Mouse (Mus musculus) urinary bladder, adult 18-20 months (tissue): Measurements from ENCODE around the gene H2afb2.

ENCODE experiments used
- DNase-seq, 2 experiments: peaks; one replicate each; pipeline ENCODE4 v3.0.0; 2022; ENCODE audit warnings: low spot score in 2 of 2, mixed read lengths in 2 of 2

Gene H2afb2

GRCm38 (mm10) chrX:116680878-116681277, at the start of gene H2afb2:
Gene H2afb2 (plus strand): TSS chrX:116681178.
- DNase-seq, result no peak
